Mouse (Mus musculus) embryonic stem cell, embryonic (primary cell): Measurements from ENCODE around the gene Epb41l2.

Experiments used
- CTCF ChIA-PET, 4 experiments: fragments of 300-600 bp in 2 of 4; fragments of 350-600 bp in 2 of 4; sonication (Branson Sonifier 250); formaldehyde crosslinking; loops; one replicate each; lab custom pipeline; 2022; ENCODE audit warnings: inconsistent platforms in 2 of 4; lab: Charles Lee
- POLR2A ChIA-PET, 4 experiments: fragments of 300-600 bp in 2 of 4; fragments of 350-600 bp in 2 of 4; sonication (Branson Sonifier 250); formaldehyde crosslinking; loops; one replicate each; lab custom pipeline; 2022; ENCODE audit warnings: antibody characterized with exemption in 4 of 4, inconsistent platforms in 1 of 4; lab: Charles Lee

Epb41l2 gene

DNA sequence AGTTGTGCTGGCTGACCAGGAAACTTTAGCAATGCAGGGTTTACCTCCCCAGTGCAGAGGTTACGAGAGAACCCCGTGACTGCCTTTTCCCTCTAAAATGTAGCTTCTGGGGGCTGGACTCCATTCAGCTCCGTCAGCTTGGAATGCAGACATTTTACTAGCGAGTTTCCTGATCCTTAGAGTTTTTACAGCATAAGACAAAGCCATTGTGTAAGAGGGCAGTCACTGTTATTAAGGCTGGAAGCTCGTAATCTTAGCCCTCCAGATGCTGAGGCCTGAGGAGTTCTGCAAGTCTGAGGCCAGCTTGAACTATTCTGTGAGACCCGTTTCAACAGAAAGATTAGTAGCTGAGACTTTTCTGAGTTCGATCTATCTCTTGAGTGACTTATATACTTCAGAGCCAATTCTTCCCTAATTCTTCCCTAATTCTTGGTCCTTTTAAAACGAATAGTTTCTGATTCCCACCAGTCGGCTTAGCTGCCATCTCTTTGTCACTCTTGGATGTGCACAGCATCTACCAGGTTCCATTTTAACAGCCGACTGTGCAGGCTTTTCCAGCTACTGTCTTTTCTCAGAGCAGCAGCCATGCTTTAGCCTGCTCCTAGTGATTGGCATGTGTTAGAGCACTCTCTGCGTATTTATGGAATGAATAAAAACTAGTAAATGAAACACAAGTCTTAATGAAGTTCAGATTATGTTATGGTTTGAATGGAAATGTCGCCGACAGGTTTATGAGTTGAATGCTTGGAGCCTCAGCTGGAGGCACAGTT is 26.4 kb downstream of the Epb41l2 start:
- POLR2A ChIA-PET = interaction anchor here in 2 of 4 experiments (0.5 to 13.0 kb wide), 20 partner anchors 8 to 367 kb away, joined by 3 to 137 read pairs (median 5); partner anchors contain the start of gene Epb41l2 (in 1 of the 2)

DNA sequence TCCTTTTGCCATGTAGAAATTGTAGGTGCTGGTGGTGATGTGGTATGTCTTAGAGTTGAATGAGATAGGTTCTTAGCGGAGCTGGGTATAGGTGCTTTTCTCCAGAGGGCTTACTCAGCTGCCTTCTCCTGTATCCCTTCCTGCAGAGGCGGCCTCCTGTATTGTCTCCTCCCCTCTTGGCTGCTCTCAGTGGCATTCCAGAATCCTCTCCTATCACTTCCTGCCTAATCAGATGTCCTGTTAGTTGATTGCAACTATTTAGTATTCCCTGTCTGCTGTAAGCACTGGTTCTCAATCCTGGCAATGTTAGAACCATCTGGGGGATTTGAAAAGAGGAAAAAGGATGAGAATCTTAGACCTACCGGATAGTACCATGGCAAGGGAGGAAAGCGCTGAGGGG is 27.3 kb downstream of the Epb41l2 start:
- CTCF ChIA-PET = no interaction called here

More for the DNA sequence above, 26.4 kb downstream of the Epb41l2 start:
- CTCF ChIA-PET = interaction anchor here in 1 of 4 experiments (0.9 to 1.2 kb wide), 2 partner anchors 12 to 118 kb away, joined by 3 read pairs; no protein-coding TSS in a partner anchor

DNA sequence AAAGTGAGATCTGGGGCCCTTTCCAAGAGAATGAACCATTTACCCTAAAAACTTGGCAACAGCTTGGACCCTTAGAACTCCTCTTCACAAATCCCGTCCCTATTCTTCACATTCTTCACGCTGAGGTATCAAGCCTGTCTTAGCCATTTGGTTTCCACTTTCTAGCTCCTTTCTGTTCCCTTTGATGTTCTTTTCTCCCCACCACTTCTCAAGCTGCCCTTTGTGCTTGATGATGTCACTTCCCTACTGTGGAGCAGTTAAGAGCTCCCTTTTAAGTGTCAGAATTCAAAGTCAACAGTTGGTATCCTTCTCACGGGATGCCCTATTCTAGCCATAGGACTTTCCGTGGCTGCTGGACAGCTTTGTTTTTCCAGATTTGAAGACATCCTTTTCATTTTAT is 27.7 kb downstream of the Epb41l2 start:
- ChIA-PET POLR2A (interaction anchor here in 3 of 4 experiments (0.5 to 13.0 kb wide), 28 partner anchors 8 to 1229 kb away, joined by 3 to 137 read pairs (median 4); no protein-coding TSS in a partner anchor), CTCF (no interaction called here)

More for the DNA sequence above, 27.3 kb downstream of the Epb41l2 start:
- POLR2A ChIA-PET = interaction anchor here in 3 of 4 experiments (0.5 to 13.0 kb wide), 27 partner anchors 8 to 1228 kb away, joined by 3 to 137 read pairs (median 5); partner anchors contain the start of gene Epb41l2 (in 1 of the 3)

DNA sequence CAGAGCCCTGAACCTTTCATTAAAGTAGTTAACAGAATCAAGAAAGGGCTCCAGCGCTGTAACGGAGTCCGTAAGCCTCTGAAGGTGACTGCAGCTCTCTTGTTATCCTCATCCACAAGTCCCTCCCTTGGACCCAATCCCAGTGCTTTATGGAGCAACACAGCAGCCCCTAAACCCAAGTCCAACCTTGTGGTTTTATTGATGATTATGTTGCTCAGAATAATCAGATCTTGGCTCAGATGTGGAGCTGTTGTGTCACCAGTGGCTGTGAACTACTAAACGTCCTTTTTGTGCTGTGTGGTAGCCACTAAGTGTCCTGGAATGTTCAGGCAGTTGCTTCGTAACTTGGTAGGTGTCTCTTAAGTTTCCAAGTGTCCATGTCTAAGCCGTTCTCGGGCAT is 33.2 kb downstream of the Epb41l2 start:
- POLR2A ChIA-PET = interaction anchor here in 2 of 4 experiments (1.3 to 2.9 kb wide), 6 partner anchors 9 to 22 kb away, joined by 3 to 17 read pairs (median 4); no protein-coding TSS in a partner anchor

DNA sequence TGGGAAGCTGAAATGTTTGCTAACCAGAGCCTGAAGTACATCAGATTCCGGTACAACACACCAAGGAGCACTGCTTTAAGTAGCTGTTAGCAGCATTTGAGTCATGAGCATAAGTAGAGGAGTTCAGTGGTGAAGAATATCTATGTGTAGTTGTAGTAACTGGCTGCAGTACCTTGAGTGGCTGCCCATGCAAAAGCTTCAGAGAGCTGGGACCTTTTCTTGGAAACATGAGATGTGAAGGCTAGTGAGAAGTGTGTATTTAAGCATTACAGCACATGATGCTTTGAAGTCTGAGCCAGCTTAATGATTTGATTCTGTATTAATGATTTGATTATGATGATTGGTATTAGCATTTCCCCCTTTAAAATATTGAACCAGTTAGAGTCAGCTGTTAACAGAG is 34.1 kb downstream of the Epb41l2 start:
- ChIA-PET POLR2A (interaction anchor here in 2 of 4 experiments (0.7 to 2.9 kb wide), 6 partner anchors 8 to 58 kb away, joined by 3 to 17 read pairs (median 3); no protein-coding TSS in a partner anchor), CTCF (interaction anchor here in 1 of 4 experiments (0.6 kb wide), 1 partner anchor 40 kb away, joined by 3 read pairs; no protein-coding TSS in a partner anchor)

More for the DNA sequence above, 33.2 kb downstream of the Epb41l2 start:
- CTCF ChIA-PET = no interaction called here

DNA sequence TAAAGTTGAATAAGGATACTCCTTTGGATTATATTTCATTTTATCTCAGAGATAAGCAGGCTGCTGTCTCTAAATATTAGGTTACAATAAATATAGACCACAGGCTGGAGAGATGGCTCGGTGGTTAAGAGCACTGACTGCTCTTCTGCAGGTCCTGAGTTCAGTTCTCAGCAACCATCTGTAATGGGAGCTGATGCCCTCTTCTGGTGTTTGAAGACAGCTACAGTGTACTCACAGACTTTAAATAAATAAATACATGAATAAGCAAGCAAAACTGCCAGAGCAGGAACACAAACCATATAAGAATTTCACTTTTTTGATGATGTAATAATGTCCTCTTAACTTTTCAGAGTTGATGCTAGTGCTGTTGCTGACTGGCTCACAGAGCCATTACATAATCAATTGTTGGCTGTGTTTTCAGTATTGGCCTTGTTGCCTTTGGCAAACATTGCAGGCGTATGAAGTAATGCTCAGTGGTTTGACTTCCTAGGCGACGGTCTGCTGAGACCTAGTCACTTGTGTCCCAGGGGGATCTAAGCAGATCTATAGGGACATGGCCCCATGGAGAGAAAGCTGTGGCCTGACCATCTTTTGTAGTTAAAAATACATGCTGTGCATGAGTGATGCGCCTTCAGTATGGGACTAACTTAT is 35.8 kb downstream of the Epb41l2 start:
- POLR2A ChIA-PET = interaction anchor here in 2 of 4 experiments (1.5 to 12.4 kb wide), 6 partner anchors 9 to 20 kb away, joined by 3 to 137 read pairs (median 20); no protein-coding TSS in a partner anchor
- CTCF ChIA-PET = interaction anchor here in 1 of 4 experiments (0.6 kb wide), 1 partner anchor 9 kb away, joined by 9 read pairs; no protein-coding TSS in a partner anchor

DNA sequence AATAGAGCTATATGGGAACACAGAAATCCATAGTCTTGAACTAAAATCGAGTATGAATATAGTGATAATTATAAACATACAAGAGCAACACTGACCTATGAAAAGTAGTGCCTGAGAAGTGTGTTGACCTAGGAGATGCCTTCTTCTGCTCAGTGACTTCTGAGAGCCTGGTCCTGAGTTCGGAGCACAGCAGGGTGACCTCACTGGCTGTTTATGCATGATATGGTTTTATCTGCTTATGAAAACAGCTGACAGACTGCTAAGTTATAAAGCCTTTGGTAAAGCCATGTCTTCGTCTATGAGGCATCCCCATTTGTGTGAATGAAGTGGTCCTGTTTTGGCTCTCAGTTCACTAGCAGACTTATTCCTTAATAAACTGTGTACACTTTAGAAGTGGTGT is 37.3 kb downstream of the Epb41l2 start:
- POLR2A ChIA-PET = interaction anchor here in 2 of 4 experiments (0.7 to 12.4 kb wide), 10 partner anchors 8 to 116 kb away, joined by 3 to 137 read pairs (median 4); no protein-coding TSS in a partner anchor
- CTCF ChIA-PET = interaction anchor here in 1 of 4 experiments (1.7 kb wide), 1 partner anchor 11 kb away, joined by 3 read pairs; no protein-coding TSS in a partner anchor

DNA sequence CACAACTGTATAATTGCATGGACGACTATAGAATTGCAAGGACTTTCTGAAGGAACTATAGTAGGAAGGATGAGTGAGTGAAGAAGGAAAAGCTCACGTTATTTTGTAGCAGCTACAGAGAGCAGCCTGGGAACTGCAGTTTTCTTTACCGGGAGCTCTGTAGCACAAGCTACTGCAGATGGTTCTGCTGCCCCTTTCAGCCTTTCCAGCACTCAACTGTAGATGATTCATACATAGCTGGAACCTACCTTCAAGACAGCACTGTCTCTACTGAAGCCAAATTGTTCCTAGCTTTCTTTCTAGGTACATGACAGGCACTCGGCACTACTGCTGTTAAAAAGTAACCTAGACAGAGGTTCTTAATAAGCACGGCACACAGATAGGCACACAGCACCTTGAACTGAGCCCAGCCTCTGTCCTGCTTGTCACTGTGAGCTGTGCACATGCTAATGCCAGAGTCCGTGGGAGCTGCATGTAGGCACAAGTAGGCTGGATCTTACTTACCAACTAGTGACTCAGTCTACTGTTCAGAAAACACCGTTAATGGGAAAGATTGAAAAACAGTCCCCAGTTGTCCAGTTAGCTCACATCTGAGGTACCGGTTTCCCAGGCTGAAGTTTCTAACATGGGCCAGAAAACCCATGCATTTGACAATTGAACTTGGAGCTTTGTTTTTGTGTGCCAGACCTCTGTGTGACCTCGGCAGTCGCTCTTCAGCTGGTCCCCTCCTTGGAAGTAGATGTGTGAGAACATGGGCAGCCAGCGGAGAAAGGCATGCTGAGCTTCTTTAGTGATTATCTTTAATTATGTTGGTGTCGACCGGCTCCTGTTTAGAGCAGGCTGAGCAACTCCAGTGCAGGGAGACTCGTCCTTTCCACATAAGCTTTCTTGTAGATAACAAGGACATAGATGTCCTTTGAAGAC is 38.4 kb downstream of the Epb41l2 start:
- CTCF ChIA-PET = interaction anchor here in 3 of 4 experiments (0.6 to 1.7 kb wide), 4 partner anchors 12 to 114 kb away, joined by 3 to 5 read pairs (median 4); no protein-coding TSS in a partner anchor
- POLR2A ChIA-PET = interaction anchor here in 3 of 4 experiments (0.5 to 12.4 kb wide), 23 partner anchors 9 to 378 kb away, joined by 3 to 137 read pairs (median 4); no protein-coding TSS in a partner anchor

DNA sequence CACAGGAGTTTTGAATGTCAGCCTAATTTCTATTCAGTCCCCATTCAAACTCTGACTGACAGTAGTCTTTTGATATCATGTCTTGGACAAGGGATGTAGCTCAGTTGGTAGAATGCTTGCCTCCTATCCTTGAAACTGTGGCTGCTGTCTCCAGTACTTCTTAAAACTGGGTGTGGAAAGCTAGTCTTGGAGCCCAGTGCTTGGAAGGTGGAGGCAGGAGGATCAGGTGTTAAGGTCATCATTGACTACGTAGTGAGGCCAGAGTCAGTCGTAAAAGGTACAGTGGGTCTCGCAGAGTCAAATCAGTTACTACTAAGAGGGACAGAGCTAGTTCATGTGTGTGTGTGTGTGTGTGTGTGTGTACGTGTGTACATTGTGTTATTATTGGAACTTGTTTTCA is 39.4 kb downstream of the Epb41l2 start:
- ChIA-PET POLR2A (interaction anchor here in 3 of 4 experiments (0.6 to 12.4 kb wide), 13 partner anchors 9 to 116 kb away, joined by 3 to 137 read pairs (median 4); no protein-coding TSS in a partner anchor), CTCF (interaction anchor here in 1 of 4 experiments (0.6 to 1.5 kb wide), 2 partner anchors 114 to 529 kb away, joined by 3 to 5 read pairs; no protein-coding TSS in a partner anchor)

DNA sequence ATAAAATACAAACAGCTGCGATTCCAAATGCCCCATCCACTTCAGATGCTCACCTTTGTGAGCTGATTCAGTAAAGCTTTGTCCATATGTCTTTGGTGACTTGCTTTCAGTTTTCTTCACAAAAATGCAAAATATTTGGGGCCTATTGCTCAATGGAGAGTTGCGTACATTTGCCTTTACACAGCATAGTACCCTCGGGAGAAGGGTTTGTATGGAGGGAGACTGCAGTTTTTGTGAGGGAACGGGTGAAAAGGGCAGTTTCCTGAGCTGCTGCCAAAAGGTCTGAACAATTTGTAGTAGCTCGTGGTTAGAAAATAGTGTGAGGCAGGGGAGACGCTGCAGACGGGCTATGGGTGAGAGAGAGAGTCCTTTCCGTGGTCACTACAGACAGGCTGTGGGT is 40.5 kb downstream of the Epb41l2 start:
- ChIA-PET CTCF (interaction anchor here in 1 of 4 experiments (0.6 kb wide), 1 partner anchor 68 kb away, joined by 4 read pairs; no protein-coding TSS in a partner anchor), POLR2A (interaction anchor here in 3 of 4 experiments (0.9 to 12.4 kb wide), 12 partner anchors 9 to 105 kb away, joined by 3 to 137 read pairs (median 6); no protein-coding TSS in a partner anchor)

DNA sequence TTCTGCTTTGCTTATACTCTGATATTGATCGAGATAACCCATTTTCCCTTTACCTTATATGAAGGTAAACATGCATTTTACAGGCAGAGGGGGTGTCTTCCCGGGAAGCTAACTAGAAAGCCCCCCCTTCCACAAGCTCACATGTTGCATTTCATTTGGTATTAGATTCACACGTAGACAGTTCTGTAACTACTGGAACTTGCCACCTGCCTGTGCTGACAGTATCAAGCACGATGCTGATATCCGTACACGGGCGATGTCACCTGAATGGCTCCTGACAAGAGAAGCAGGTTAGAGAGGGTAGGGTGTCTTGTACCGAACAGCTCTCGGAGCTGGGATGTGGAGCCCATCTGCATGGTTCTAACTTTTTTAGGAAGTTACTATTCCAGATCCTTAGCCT is 41.0 kb downstream of the Epb41l2 start:
- ChIA-PET CTCF (no interaction called here), POLR2A (interaction anchor here in 3 of 4 experiments (1.0 to 12.4 kb wide), 9 partner anchors 8 to 106 kb away, joined by 3 to 137 read pairs (median 6); no protein-coding TSS in a partner anchor)

DNA sequence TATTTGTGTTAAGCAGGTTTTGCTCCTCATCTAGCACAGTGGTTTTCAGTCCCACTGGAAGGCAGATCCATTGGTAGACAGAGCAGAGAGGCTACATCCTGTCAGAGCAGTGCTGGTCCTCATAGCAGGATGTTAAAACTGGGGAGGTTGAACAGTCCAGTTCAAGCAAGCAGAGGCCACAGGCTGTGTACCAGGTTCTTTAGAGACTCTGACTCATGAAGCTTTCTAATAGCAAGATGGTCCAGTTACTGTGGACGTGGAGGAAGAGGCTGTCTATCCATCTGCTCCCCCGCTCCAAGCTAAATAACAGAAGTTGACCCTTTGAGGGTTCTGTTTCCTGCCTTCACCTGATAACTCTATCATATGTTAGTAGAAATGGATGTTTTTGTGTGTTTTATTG is 41.8 kb downstream of the Epb41l2 start:
- CTCF ChIA-PET = no interaction called here
- POLR2A ChIA-PET = interaction anchor here in 2 of 4 experiments (1.3 to 12.4 kb wide), 7 partner anchors 8 to 106 kb away, joined by 3 to 137 read pairs (median 7); no protein-coding TSS in a partner anchor

DNA sequence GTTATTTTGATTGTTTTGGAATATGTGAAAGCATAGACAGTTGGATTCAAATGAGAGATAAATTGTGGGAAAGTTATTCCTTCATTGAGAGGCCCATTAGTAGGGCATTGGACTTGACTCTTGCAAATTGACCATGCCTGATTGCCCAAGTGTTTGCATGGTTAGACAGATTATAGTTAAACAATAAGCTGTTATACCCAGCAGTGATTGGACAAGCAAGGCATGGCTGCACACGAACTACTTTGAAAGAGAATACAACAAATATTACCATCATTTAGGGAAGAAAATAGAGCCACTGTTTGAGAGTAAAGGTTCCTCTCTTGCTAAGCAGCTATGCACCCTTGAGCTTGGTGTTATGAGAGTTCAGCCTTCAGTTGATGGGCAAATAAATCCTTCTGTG is 43.3 kb downstream of the Epb41l2 start:
- ChIA-PET CTCF (interaction anchor here in 2 of 4 experiments (0.5 to 1.5 kb wide), 5 partner anchors 12 to 325 kb away, joined by 3 to 5 read pairs (median 3); no protein-coding TSS in a partner anchor), POLR2A (interaction anchor here in 2 of 4 experiments (0.6 to 12.4 kb wide), 10 partner anchors 10 to 93 kb away, joined by 3 to 137 read pairs (median 4); no protein-coding TSS in a partner anchor)

DNA sequence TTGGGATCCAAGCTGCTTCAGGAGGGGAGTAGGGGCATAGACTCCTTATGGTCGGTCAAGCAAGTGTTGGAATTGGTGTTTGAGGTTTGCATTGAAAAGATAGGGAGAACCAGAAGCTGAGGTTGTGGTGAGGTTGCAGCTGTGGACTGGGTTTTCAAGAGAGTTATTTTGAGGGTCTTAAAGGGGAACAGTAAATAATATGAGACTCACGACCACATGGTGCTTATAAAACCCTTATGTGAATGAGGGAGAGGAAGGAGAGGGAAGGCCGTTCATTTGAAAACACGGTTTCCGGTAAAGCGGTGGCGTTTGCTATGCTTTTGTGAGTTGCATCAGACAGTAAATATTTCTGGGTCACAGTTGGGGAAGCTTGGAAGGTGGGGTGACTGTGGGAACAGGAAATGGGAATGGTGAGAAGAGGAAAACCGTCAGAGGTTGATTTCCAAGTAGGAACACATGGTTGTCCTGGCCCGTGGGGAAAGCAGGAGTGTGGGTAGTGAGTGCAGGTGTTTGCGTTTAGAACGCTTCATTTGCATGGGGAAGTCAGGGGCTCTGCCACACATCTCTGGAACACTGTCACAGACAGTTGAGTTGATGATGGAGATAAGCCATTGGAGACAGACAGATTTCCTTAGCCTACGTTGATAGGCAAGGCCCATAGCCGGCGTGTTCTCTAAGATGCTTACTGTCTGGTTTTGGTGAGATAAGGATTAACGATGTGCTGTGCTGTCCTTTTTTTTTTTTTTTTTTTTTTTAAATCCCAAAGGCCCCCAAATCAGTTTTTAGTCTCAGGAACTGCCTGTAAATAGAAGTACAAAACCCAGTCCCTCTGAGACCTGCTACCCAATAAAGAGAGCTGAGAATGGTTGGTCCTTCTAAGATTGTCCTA is 44.5 kb downstream of the Epb41l2 start:
- CTCF ChIA-PET = interaction anchor here in 1 of 4 experiments (0.6 kb wide), 1 partner anchor 9 kb away, joined by 9 read pairs; no protein-coding TSS in a partner anchor
- POLR2A ChIA-PET = interaction anchor here in 2 of 4 experiments (0.6 to 12.4 kb wide), 12 partner anchors 11 to 50 kb away, joined by 3 to 137 read pairs (median 4); partner anchors contain the start of gene Epb41l2 (in 1 of the 2)

DNA sequence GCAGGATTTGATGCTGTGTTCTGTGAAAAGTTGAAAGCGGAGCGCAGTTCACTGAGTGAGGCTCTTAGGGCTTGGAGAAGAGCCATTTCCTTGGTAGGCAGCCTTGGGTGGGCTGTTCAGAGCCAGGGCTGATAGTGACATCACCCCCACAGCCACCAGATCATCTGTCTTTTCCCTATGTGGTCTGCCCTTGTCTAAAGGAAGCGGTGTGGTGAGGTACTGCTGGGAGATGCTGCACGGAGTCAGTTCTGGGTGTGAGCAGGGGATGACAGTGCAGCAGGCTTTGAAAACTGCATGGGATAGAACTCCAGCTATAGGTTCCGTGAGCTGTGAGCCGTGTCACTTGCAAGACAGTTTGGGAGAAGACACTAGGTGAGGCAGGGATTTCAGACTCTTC is 45.1 kb downstream of the Epb41l2 start:
- ChIA-PET CTCF (interaction anchor here in 2 of 4 experiments (0.6 kb wide), 2 partner anchors 9 to 40 kb away, joined by 3 to 9 read pairs; no protein-coding TSS in a partner anchor), POLR2A (interaction anchor here in 2 of 4 experiments (0.6 to 12.4 kb wide), 9 partner anchors 9 to 49 kb away, joined by 3 to 137 read pairs (median 4); no protein-coding TSS in a partner anchor)
